Mouse (Mus musculus): Measurements from ENCODE around the gene Prkca.

GRCm38 (mm10) chr11:108032568-108032967 lies 311.2 kb downstream of the Prkca start:
- no peak for TF ChIP-seq CTCF (IDR thresholded peaks at IDR 0.05; ENCODE audit: extremely low read depth, insufficient read depth, low read length)
- TF ChIP-seq POLR2A (IDR thresholded peaks at IDR 0.05; ENCODE audit: extremely low read depth, insufficient read depth, low read length): no peak
